Mouse (Mus musculus) intestine, embryonic 15.5 days (tissue): ENCODE measurements at regions not wholly inside any gene's neighbourhood (a gene's known extent, or its start where the extent isn't known, plus 50 kb on each side); places are given as distances from the start of the nearest gene placed in this dataset.
"Not testable (repeated sequence)": the region's sequence is repeated elsewhere in the genome, so short reads cannot be mapped to it uniquely, and the experiment has no call there.

Experiments
- ATAC-seq: fragments of 200-750 bp; cut with Nextera tagmentation; 2 replicates; pipeline ENCODE4 v1.8.0; 2017; ENCODE audit warnings: moderate TSS enrichment, moderate library complexity
- H3K27ac ChIP-seq: fragments of 300-500 bp; sonication (generic); 2 replicates; pipeline ENCODE4 v1.5.1; 2015; ENCODE audit warnings: mild to moderate bottlenecking, inconsistent platforms
- H3K27me3 ChIP-seq: fragments of 300-500 bp; sonication (generic); replicated peaks from 2 replicates; pipeline ENCODE4 v1.6.1; 2015; ENCODE audit warnings: inconsistent platforms
- H3K36me3 ChIP-seq: fragments of 300-500 bp; sonication (generic); 2 replicates; pipeline ENCODE4 v1.6.1; 2015; ENCODE audit warnings: inconsistent platforms
- H3K4me1 ChIP-seq: fragments of 300-500 bp; sonication (generic); replicated peaks from 2 replicates; pipeline ENCODE4 v1.6.1; 2015; ENCODE audit warnings: inconsistent platforms
- H3K4me2 ChIP-seq: fragments of 300-500 bp; sonication (generic); replicated peaks from 2 replicates; pipeline ENCODE4 v1.6.1; 2015; ENCODE audit warnings: mild to moderate bottlenecking, inconsistent platforms
- H3K4me3 ChIP-seq: fragments of 300-500 bp; sonication (generic); replicated peaks from 2 replicates; pipeline ENCODE4 v1.5.1; 2015; ENCODE audit warnings: inconsistent platforms
- H3K9ac ChIP-seq: fragments of 300-500 bp; sonication (generic); 2 replicates; pipeline ENCODE4 v1.6.1; 2015; ENCODE audit warnings: inconsistent platforms
- H3K9me3 ChIP-seq: fragments of 300-500 bp; sonication (generic); 2 replicates; pipeline ENCODE4 v1.6.1; 2016; ENCODE audit warnings: inconsistent platforms
- WGBS: fragments of 180-500 bp; shearing (Covaris S2); methylation state at CpG from one replicate; pipeline ENCODE4 v1.1.7; 2015; 5-methylcytosine and 5-hydroxymethylcytosine counted together

DNA sequence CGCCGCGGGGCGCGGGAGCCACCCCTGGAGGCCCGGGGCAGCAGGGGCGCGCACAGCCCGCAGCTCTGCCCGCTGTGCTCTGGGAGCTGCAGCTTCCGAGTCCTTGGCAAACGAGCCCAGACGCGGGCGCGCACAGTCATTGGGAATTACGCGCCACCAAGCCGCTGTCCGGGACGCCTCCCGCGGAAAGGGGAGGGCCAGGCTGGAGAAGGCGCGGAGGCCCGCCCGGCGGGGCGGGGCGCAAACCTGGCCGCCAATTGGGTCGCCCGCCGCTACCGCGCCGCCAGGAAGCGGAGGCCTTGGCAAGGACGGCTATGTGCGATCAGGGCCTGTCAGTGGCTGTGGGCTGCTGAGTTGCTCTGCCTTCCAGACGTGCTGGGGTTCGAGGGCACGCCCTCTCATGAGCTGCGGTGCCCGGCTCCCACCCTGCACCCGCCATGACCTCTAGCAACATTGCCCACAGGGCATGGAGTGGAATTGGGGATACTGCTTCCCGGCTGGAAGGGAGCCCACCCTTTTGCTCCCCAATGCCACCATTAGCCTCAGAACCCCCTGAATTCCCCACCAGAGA is 739.1 kb upstream of the Ywhaq start:
- 5% methylated on average over 36 of the region's 47 CpGs for WGBS
- not testable (repeated sequence) for H3K27me3 ChIP-seq, H3K9ac ChIP-seq, H3K36me3 ChIP-seq, H3K27ac ChIP-seq, H3K9me3 ChIP-seq, H3K4me1 ChIP-seq
- Histone ChIP-seq H3K4me2 (peak overlapping the region; percentile 49), H3K4me3 (peak overlapping the region; percentile 35)
- peak; percentile 83 for ATAC-seq

DNA sequence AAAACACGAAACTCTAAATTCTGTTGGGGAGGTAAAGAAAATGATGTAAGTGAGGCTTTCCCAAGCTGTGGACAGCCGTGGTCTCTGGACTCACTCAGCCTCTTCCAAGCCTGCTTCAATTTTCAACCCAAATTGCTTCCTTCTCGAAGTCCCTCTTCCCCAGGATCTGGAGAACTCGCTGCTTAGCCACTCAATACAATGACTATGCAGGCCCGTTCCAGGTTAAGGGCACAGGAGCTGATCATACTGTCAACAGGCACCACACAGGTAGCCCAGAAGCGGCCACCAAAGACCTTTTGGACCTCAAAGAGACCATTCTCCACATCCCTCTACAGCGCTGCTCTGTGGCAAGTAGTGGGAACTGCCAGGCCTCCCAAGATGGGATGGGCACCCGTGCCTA is 737.9 kb upstream of the Ywhaq start:
- H3K27ac ChIP-seq, H3K9ac ChIP-seq, H3K4me2 ChIP-seq, ATAC-seq, H3K4me3 ChIP-seq, H3K27me3 ChIP-seq, H3K9me3 ChIP-seq, H3K36me3 ChIP-seq, H3K4me1 ChIP-seq: not testable (repeated sequence)
- WGBS, result 76% methylated on average over 5 of the region's 8 CpGs
